Mouse (Mus musculus) hindbrain, embryonic 10.5 days (tissue): ENCODE measurements around the gene Scyl1. TPM values are rescaled to one million over a fixed set of nuclear protein-coding genes. Genes with fewer than 3 reads are reported as not detected.

Experiments
- DNase-seq: peaks from one replicate; pipeline ENCODE4 v3.0.0-alpha.2; 2017; ENCODE audit warnings: low spot score
- H3K27ac ChIP-seq: fragments of 300-500 bp; sonication (generic); 2 replicates; pipeline ENCODE4 v1.5.1; 2016; ENCODE audit warnings: mild to moderate bottlenecking, moderate library complexity
- H3K27me3 ChIP-seq: fragments of 300-500 bp; sonication (generic); 2 replicates; pipeline ENCODE4 v1.6.1; 2016; ENCODE audit warnings: mild to moderate bottlenecking; ENCODE audit not compliant: poor library complexity, insufficient read depth, severe bottlenecking
- H3K36me3 ChIP-seq: fragments of 300-500 bp; sonication (generic); 2 replicates; pipeline ENCODE4 v1.6.1; 2016; ENCODE audit warnings: mild to moderate bottlenecking, moderate library complexity
- H3K4me1 ChIP-seq: fragments of 300-500 bp; sonication (generic); replicated peaks from 2 replicates; pipeline ENCODE4 v1.6.1; 2016; ENCODE audit warnings: mild to moderate bottlenecking
- H3K4me3 ChIP-seq: fragments of 300-500 bp; sonication (generic); 2 replicates; pipeline ENCODE4 v1.5.1; 2016; ENCODE audit warnings: mild to moderate bottlenecking, moderate library complexity
- H3K9me3 ChIP-seq: fragments of 300-500 bp; sonication (generic); 2 replicates; pipeline ENCODE4 v1.6.1; 2016; ENCODE audit warnings: mild to moderate bottlenecking, moderate library complexity
- WGBS: fragments of 180-500 bp; shearing (Covaris S2); methylation state at CpG from one replicate; pipeline ENCODE4 v1.1.7; 2016; 5-methylcytosine and 5-hydroxymethylcytosine counted together
- polyA plus RNA-seq: library from polyadenylated mRNA; unstranded; fragments of >200 nt; fragmentation: Nextera tagmentation; extraction: Ambion mirVana; gene quantifications from 2 replicates; pipeline ENCODE4 v1.2.1, GENCODE M21; 2016

Gene Scyl1
- polyA plus RNA-seq, 1 experiment from 2014 or later = 69.5 TPM

- peaks cover 60% of the 10 kb centered on the region for H3K4me1 ChIP-seq
- peaks cover 89% of the 10 kb centered on the region for H3K27me3 ChIP-seq
- no peaks in the 10 kb centered on the region for H3K9me3 ChIP-seq
- no peaks in the 10 kb centered on the region for H3K36me3 ChIP-seq
- H3K27ac ChIP-seq = peak overlapping the region; percentile 87
- peak overlapping the region; percentile 75 for H3K4me3 ChIP-seq
- under 1% methylated on average over 55 of the region's 55 CpGs for WGBS
- no peak for DNase-seq
Measured at GRCm38 (mm10) chr19:5741641-5742240, 29.5 kb downstream of the Scyl1 start.

DNA sequence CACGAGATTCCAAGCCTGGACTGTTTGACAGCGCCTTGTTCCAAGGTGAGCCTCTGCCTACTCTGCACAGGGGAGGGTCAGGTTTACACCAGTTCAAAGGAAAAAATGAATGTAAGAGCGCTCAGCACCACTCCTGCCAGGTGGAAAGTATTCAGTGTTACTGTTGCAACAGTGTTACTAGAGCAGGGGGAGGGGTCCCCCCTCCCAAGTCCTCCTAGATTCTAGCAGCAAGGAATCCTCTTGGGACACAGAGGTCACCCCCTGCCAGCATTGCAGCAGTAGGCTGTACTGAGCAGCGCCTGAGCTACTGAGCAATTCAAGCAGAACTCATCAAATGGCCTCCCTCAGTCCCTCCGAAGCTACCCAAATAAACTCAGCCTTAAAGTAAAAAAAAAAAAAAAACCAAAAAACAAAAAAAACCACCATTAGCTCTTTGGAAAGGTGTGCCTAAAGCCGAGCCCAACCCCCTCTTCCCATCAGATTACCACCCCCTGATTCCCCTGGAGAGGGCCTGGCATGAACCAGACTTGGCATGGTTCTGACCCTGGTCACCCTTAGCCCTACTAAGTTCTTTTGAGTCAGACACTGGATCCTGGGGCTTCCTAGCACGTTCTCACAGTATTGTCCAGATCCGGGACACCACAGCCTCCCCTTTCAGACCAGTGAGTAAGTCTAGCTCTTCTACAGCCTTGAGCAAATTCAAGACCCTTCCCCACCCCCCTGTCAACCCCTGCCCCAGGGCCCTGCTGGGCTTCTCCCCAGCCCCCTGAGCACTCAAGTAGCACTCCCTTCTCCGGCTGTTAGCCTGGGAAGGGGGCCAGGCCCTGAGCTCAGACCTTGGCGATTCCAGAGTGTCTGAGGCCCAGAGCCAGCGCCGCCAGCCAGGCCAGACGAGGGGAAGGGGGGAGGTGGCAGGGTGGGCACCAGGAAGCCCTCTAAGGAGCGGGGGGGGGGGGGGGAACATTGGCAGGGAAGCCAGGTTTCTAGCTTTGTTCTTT is 30.6 kb downstream of the Scyl1 start, which contains the start of gene Ltbp3:
TSS of gene Ltbp3 (plus strand) at position 585 of the 998 bp plus-strand sequence.
- Histone ChIP-seq H3K36me3 (no peaks in the 10 kb centered on the region), H3K27ac (peak within 1 kb of the TSS; percentile 87), H3K27me3 (peaks cover 86% of the 10 kb centered on the region), H3K4me1 (peaks cover 49% of the 10 kb centered on the region), H3K9me3 (no peaks in the 10 kb centered on the region), H3K4me3 (peak within 1 kb of the TSS; percentile 75)
- no peak for DNase-seq
- 12% methylated on average over 14 of the region's 14 CpGs for WGBS

GRCm38 (mm10) chr19:5739446-5739845 is 31.8 kb downstream of the Scyl1 start:
- 57% methylated on average over 2 of the region's 2 CpGs for WGBS
- Histone ChIP-seq H3K27me3 (peaks cover 76% of the 10 kb centered on the region), H3K27ac (no peak overlapping the region), H3K36me3 (no peaks in the 10 kb centered on the region), H3K4me3 (no peak overlapping the region), H3K4me1 (peaks cover 42% of the 10 kb centered on the region), H3K9me3 (no peaks in the 10 kb centered on the region)
- DNase-seq = no peak

- Histone ChIP-seq H3K36me3 (peaks cover 5% of the 10 kb centered on the region), H3K4me1 (peaks cover 26% of the 10 kb centered on the region), H3K4me3 (no peak overlapping the region), H3K9me3 (no peaks in the 10 kb centered on the region), H3K27me3 (peaks cover 32% of the 10 kb centered on the region), H3K27ac (no peak overlapping the region)
- 80% methylated on average over 9 of the region's 9 CpGs for WGBS
- no peak for DNase-seq
Measured at GRCm38 (mm10) chr19:5734325-5734724, 36.9 kb downstream of the Scyl1 start.

- Histone ChIP-seq H3K27me3 (peaks cover 17% of the 10 kb centered on the region), H3K27ac (peak overlapping the region; percentile 85), H3K4me1 (peaks cover 54% of the 10 kb centered on the region), H3K36me3 (peaks cover 14% of the 10 kb centered on the region), H3K9me3 (no peaks in the 10 kb centered on the region), H3K4me3 (peak overlapping the region; percentile 96)
- peak; percentile 96 for DNase-seq
- 1% methylated on average over 47 of the region's 47 CpGs for WGBS
Measured at GRCm38 (mm10) chr19:5731264-5731978, 39.8 kb downstream of the Scyl1 start.

DNA sequence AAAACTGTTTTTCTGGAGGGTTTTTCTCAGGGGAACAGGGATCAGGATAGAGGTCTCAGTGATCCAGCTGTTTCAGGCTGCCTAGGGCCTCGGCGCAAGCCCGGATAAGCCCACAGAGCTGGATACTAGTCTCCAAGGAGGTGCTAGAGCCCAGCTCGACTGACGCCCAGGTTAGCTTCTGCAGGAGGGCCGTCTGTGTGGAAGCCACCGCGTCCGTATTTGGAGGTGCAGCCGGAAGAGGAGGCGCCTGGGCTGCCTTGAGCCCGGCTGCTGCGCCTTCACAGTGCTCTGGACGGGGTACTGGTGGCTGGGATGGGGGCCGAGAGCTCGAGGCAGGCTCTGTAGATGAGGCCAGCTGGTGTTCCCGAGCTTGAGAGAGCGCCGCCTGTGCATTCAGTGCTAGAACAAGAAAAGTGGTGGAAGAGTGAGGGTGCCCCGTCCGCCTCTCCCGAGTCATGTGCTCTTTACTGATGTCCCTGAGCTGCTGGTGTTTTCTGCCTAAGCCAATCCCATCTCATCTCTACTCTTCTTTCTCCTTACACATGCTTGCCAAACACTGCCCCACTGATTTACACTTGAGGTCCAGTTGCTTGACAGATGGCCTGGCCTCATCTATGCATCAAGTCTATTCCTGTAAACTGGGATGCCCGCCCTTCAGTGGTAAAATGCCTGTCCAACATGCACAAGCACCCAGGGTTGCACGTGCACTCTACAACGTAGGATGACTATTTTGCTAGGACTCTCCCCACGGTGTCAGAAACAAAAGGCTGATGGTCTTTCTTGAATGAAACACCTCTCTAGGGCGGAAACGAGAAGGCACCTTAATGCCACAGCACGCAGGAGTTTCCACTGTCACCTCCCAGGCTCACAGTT is 40.7 kb downstream of the Scyl1 start:
- peak overlapping the region; percentile 85 for H3K27ac ChIP-seq
- peak overlapping the region; percentile 96 for H3K4me3 ChIP-seq
- peaks cover 19% of the 10 kb centered on the region for H3K36me3 ChIP-seq
- H3K27me3 ChIP-seq = peaks cover 14% of the 10 kb centered on the region
- WGBS = 75% methylated on average over 29 of the region's 29 CpGs
- no peak for DNase-seq
- peaks cover 62% of the 10 kb centered on the region for H3K4me1 ChIP-seq
- H3K9me3 ChIP-seq = no peaks in the 10 kb centered on the region

GRCm38 (mm10) chr19:5729444-5729815 is 41.8 kb downstream of the Scyl1 start, which contains the start of gene Fam89b:
Fam89b (minus strand) TSS chr19:5729653.
- Histone ChIP-seq H3K27me3 (peaks cover 13% of the 10 kb centered on the region), H3K27ac (peak within 1 kb of the TSS; percentile 99), H3K36me3 (peaks cover 31% of the 10 kb centered on the region), H3K4me3 (peak within 1 kb of the TSS; percentile 96), H3K4me1 (peaks cover 74% of the 10 kb centered on the region), H3K9me3 (no peaks in the 10 kb centered on the region)
- WGBS = under 1% methylated on average over 37 of the region's 37 CpGs
- peak; percentile 90 for DNase-seq

- H3K27me3 ChIP-seq = peaks cover 7% of the 10 kb centered on the region
- H3K36me3 ChIP-seq = peaks cover 37% of the 10 kb centered on the region
- H3K4me1 ChIP-seq = peaks cover 79% of the 10 kb centered on the region
- WGBS = 14% methylated on average over 37 of the region's 37 CpGs
- DNase-seq = no peak
- H3K4me3 ChIP-seq = peak overlapping the region; percentile 96
- no peaks in the 10 kb centered on the region for H3K9me3 ChIP-seq
- peak overlapping the region; percentile 99 for H3K27ac ChIP-seq
Measured at GRCm38 (mm10) chr19:5728631-5729443, 42.4 kb downstream of the Scyl1 start.

DNA sequence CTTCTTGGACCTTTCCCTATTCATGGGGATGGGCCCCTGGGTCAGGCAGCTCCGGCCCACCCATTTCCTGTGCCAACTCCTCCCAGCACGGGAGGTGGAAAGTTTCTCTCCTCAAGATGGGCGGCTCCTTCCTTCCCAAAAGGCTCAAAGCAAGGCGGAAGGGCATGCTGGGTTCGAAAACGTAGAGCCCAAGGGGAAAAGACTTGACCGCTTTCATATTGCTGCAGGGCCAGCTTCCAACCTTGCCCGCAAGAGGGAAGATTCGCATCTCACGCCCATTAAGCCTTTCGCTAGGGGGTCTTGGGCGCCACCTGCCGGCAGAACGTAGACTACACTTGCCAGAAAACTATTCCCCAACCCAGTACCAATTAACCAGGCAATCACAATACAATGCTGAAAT is 43.5 kb downstream of the Scyl1 start:
- peak; percentile 87 for DNase-seq
- Histone ChIP-seq H3K4me3 (peak overlapping the region; percentile 96), H3K9me3 (no peaks in the 10 kb centered on the region), H3K27ac (peak overlapping the region; percentile 99; the same call in 1 of the 2 replicates), H3K36me3 (peaks cover 48% of the 10 kb centered on the region), H3K27me3 (peaks cover 7% of the 10 kb centered on the region), H3K4me1 (peaks cover 80% of the 10 kb centered on the region)
- WGBS = 6% methylated on average over 14 of the region's 14 CpGs

DNA sequence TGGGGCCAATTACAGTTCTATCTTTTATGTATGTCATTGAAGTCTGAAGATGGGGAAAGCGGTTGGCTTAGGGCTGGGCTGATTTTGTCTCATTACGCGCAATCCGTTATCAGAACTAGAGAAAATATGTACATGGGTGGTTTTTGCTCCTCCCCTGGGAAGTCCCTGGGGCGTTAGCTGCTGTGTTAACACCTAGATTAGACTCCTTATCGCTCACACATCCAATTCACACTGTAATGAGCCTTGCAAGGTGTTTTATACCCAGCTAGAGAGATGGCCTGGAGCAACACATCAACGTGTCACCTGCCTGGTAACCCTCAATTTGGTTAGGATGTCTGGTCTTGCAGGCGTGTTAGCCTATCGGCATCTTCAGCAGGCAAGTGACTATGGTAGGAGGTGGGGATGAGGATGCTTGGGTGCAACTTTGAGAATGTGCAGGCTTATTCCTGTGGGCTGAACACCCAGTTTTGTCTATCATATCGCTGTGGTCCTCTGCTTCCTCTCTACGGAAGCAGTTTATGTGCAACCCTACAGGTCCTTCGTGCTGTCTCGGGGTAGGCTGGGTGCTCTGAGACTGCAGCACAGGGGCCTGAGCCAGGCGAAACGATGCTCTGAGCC is 44.1 kb downstream of the Scyl1 start:
- no peaks in the 10 kb centered on the region for H3K9me3 ChIP-seq

More for the DNA sequence above, 44.1 kb downstream of the Scyl1 start:
- peaks cover 7% of the 10 kb centered on the region for H3K27me3 ChIP-seq
- peak overlapping the region; percentile 96 for H3K4me3 ChIP-seq
- H3K27ac ChIP-seq = peak overlapping the region; percentile 99; the same call in 1 of the 2 replicates
- H3K4me1 ChIP-seq = peaks cover 79% of the 10 kb centered on the region
- no peak for DNase-seq
- WGBS = 79% methylated on average over 15 of the region's 15 CpGs
- H3K36me3 ChIP-seq = peaks cover 54% of the 10 kb centered on the region
